Mouse (Mus musculus) small intestine, adult 2 months (tissue): ENCODE results near the gene St3gal4.

Experiments
- CTCF ChIP-seq: fragments of 200-500 bp; IDR thresholded peaks from 2 replicates; pipeline ENCODE4 v1.5.1; 2012; ENCODE audit warnings: low read depth, mild to moderate bottlenecking, control low read depth, inconsistent platforms, low read length, moderate library complexity, mixed read lengths; ENCODE audit not compliant: insufficient replicate concordance, insufficient read length; ENCODE audit errors: extremely low read depth
- POLR2A ChIP-seq: fragments of 200-500 bp; IDR thresholded peaks from 2 replicates; pipeline ENCODE4 v1.6.1; 2012; ENCODE audit warnings: low read depth, mild to moderate bottlenecking, control low read depth, inconsistent platforms, low read length, moderate library complexity

GRCm38 (mm10) chr9:35110567-35110966, 8.5 kb downstream of the St3gal4 start:
- TF ChIP-seq POLR2A (no peak), CTCF (no peak)
